Mouse (Mus musculus) lung, embryonic 16.5 days (tissue): ENCODE data around the gene Lao1. TPM values are rescaled to one million over a fixed set of nuclear protein-coding genes. Genes with fewer than 3 reads are reported as not detected.
A peak's percentile ranks its signal among the peaks of the same experiment; 100 is the strongest.

ENCODE experiments used
- ATAC-seq: fragments of 200-750 bp; cut with Nextera tagmentation; 2 replicates; pipeline ENCODE4 v1.8.0; 2017; ENCODE audit warnings: low read depth, mild to moderate bottlenecking, moderate library complexity
- H3K27ac ChIP-seq: fragments of 300-500 bp; sonication (generic); 2 replicates; pipeline ENCODE4 v1.5.1; 2014; ENCODE audit warnings: mild to moderate bottlenecking, control low read depth, low read length
- H3K27me3 ChIP-seq: fragments of 300-500 bp; sonication (generic); 2 replicates; pipeline ENCODE4 v1.6.1; 2014; ENCODE audit warnings: low read depth, low read length, mixed read lengths; ENCODE audit not compliant: control insufficient read depth, insufficient read depth
- H3K36me3 ChIP-seq: fragments of 300-500 bp; sonication (generic); 2 replicates; pipeline ENCODE4 v1.6.1; 2014; ENCODE audit warnings: low read length; ENCODE audit not compliant: control insufficient read depth, insufficient read depth
- H3K4me1 ChIP-seq: fragments of 300-500 bp; sonication (generic); replicated peaks from 2 replicates; pipeline ENCODE4 v1.6.1; 2014; ENCODE audit warnings: low read length, mixed read lengths; ENCODE audit not compliant: control insufficient read depth, insufficient read depth
- H3K4me2 ChIP-seq: fragments of 300-500 bp; sonication (generic); 2 replicates; pipeline ENCODE4 v1.6.1; 2014; ENCODE audit warnings: low read depth, low read length, control low read depth
- H3K4me3 ChIP-seq: fragments of 300-500 bp; sonication (generic); 2 replicates; pipeline ENCODE4 v1.5.1; 2014; ENCODE audit warnings: mild to moderate bottlenecking, low read length, control low read depth
- H3K9ac ChIP-seq: fragments of 300-500 bp; sonication (generic); 2 replicates; pipeline ENCODE4 v1.6.1; 2014; ENCODE audit warnings: low read length, control low read depth
- H3K9me3 ChIP-seq: fragments of 300-500 bp; sonication (generic); 2 replicates; pipeline ENCODE4 v1.6.1; 2016; ENCODE audit warnings: low read length; ENCODE audit not compliant: control insufficient read depth
- WGBS: fragments of 180-500 bp; shearing (Covaris S2); extraction: QIAGEN DNeasy Blood & Tissue Kit; methylation state at CpG from one replicate; pipeline ENCODE4 v1.1.7; 2014; 5-methylcytosine and 5-hydroxymethylcytosine counted together
- polyA plus RNA-seq: library from polyadenylated mRNA; unstranded; fragments of >200 nt; fragmentation: Nextera tagmentation; extraction: Ambion mirVana; gene quantifications from 2 replicates; pipeline ENCODE4 v1.2.1, GENCODE M21; 2015

Lao1 gene
- polyA plus RNA-seq, 1 experiment from 2014 or later: not detected

- WGBS: 63% methylated on average over 8 of the region's 8 CpGs
- no peak overlapping the region for H3K27ac ChIP-seq
- ATAC-seq: peak; percentile 39; the same call in 1 of the 2 replicates
- H3K4me2 ChIP-seq: no peak overlapping the region
- no peaks in the 10 kb centered on the region for H3K27me3 ChIP-seq
- H3K4me3 ChIP-seq: no peak overlapping the region
- no peak overlapping the region for H3K9ac ChIP-seq
- H3K9me3 ChIP-seq: no peaks in the 10 kb centered on the region
- H3K4me1 ChIP-seq: peaks cover 8% of the 10 kb centered on the region; the same call in 1 of the 2 replicates
- no peaks in the 10 kb centered on the region for H3K36me3 ChIP-seq
Observed at GRCm38 (mm10) chr4:119009814-119010213, 48.4 kb downstream of the Lao1 start.

- ATAC-seq: no peak
- Histone ChIP-seq H3K4me3 (no peak overlapping the region), H3K27ac (no peak overlapping the region), H3K36me3 (no peaks in the 10 kb centered on the region), H3K9ac (no peak overlapping the region), H3K27me3 (no peaks in the 10 kb centered on the region), H3K4me2 (no peak overlapping the region), H3K9me3 (no peaks in the 10 kb centered on the region), H3K4me1 (peaks cover 8% of the 10 kb centered on the region; the same call in 1 of the 2 replicates)
- WGBS: 66% methylated on average over 10 of the region's 10 CpGs
Observed at GRCm38 (mm10) chr4:119011050-119011680, 49.8 kb downstream of the Lao1 start.

- H3K36me3 ChIP-seq: no peaks in the 10 kb centered on the region
- H3K9ac ChIP-seq: no peak overlapping the region
- no peaks in the 10 kb centered on the region for H3K27me3 ChIP-seq
- ATAC-seq: no peak
- H3K27ac ChIP-seq: no peak overlapping the region
- 86% methylated on average over 5 of the region's 5 CpGs for WGBS
- H3K4me2 ChIP-seq: no peak overlapping the region
- peaks cover 8% of the 10 kb centered on the region; the same call in 1 of the 2 replicates for H3K4me1 ChIP-seq
- H3K4me3 ChIP-seq: no peak overlapping the region
- H3K9me3 ChIP-seq: no peaks in the 10 kb centered on the region
Observed at GRCm38 (mm10) chr4:119013031-119013430, 51.7 kb downstream of the Lao1 start.

- Histone ChIP-seq H3K27ac (no peak overlapping the region), H3K9ac (no peak overlapping the region), H3K9me3 (no peaks in the 10 kb centered on the region), H3K36me3 (no peaks in the 10 kb centered on the region), H3K4me2 (no peak overlapping the region), H3K4me3 (no peak overlapping the region), H3K4me1 (peaks cover 9% of the 10 kb centered on the region), H3K27me3 (no peaks in the 10 kb centered on the region)
- ATAC-seq: no peak
Observed at GRCm38 (mm10) chr4:119014997-119015396, 53.6 kb downstream of the Lao1 start.

GRCm38 (mm10) chr4:119015557-119015956, 54.2 kb downstream of the Lao1 start:
- no peaks in the 10 kb centered on the region for H3K27me3 ChIP-seq
- 53% methylated on average over 6 of the region's 6 CpGs for whole genome bisulfite sequencing
- ATAC-seq: no peak
- no peaks in the 10 kb centered on the region for H3K9me3 ChIP-seq
- no peak overlapping the region for H3K27ac ChIP-seq
- no peak overlapping the region for H3K9ac ChIP-seq
- H3K4me2 ChIP-seq: no peak overlapping the region
- H3K36me3 ChIP-seq: no peaks in the 10 kb centered on the region
- H3K4me1 ChIP-seq: peaks cover 7% of the 10 kb centered on the region
- H3K4me3 ChIP-seq: no peak overlapping the region

- H3K27ac ChIP-seq: no peak overlapping the region
- H3K36me3 ChIP-seq: no peaks in the 10 kb centered on the region
- H3K9me3 ChIP-seq: no peaks in the 10 kb centered on the region
- 85% methylated on average over 5 of the region's 5 CpGs for WGBS
- H3K4me1 ChIP-seq: peaks cover 12% of the 10 kb centered on the region
- no peak overlapping the region for H3K4me3 ChIP-seq
- H3K4me2 ChIP-seq: no peak overlapping the region
- no peak for ATAC-seq
- H3K27me3 ChIP-seq: no peaks in the 10 kb centered on the region
- H3K9ac ChIP-seq: no peak overlapping the region
Observed at GRCm38 (mm10) chr4:119017078-119017477, 55.7 kb downstream of the Lao1 start.

Other genes with a start within 250 kb of the Lao1 start
- not detected in 2 replicates for gene Olfr1340, start 241.4 kb upstream of the Lao1 start, polyA plus RNA-seq
- gene Olfr1339, start 229.4 kb upstream of the Lao1 start, polyA plus RNA-seq: not detected in 2 replicates
- gene Olfr1338, start 202.8 kb upstream of the Lao1 start, polyA plus RNA-seq: not detected in 2 replicates
- gene Olfr1337, start 179.0 kb upstream of the Lao1 start, polyA plus RNA-seq: not detected in 2 replicates
- gene Olfr1335, start 151.6 kb upstream of the Lao1 start, polyA plus RNA-seq: not detected in 2 replicates
- gene Olfr1333, start 125.3 kb upstream of the Lao1 start, polyA plus RNA-seq: not detected in 2 replicates
- not detected in 2 replicates for gene Olfr1331, start 96.9 kb upstream of the Lao1 start, polyA plus RNA-seq
- not detected in 2 replicates for gene Olfr1330, start 73.0 kb upstream of the Lao1 start, polyA plus RNA-seq
- gene Olfr1329, start 44.1 kb upstream of the Lao1 start, polyA plus RNA-seq: not detected in 2 replicates
- gene Olfr1328, start 23.0 kb upstream of the Lao1 start, polyA plus RNA-seq: not detected in 2 replicates
- gene Slc2a1, start 147.1 kb downstream of the Lao1 start, polyA plus RNA-seq: 89.7 and 95.7 TPM in 2 replicates
- gene Zfp691, start 212.6 kb downstream of the Lao1 start, polyA plus RNA-seq: 9.0 and 9.3 TPM in 2 replicates
- gene Ermap, start 228.4 kb downstream of the Lao1 start, polyA plus RNA-seq: 1.4 and 4.3 TPM in 2 replicates
- 114 and 123 TPM in 2 replicates for gene Svbp, start 233.7 kb downstream of the Lao1 start, polyA plus RNA-seq